Mouse (Mus musculus): Measurements from ENCODE around the gene Begain.

GRCm38 (mm10) chr12:108983496-108983895 lies 84.5 kb downstream of the Begain start:
- no peak for TF ChIP-seq HCFC1 (IDR thresholded peaks at IDR 0.05; ENCODE audit: borderline replicate concordance, insufficient read depth, low read length)
- no peak for TF ChIP-seq MAFK (IDR thresholded peaks at IDR 0.05; ENCODE audit: insufficient read depth, low read depth, low read length)
